Mouse (Mus musculus) lung, embryonic 16.5 days (tissue): ENCODE measurements around the gene Ndufc1. TPM values are rescaled to one million over a fixed set of nuclear protein-coding genes. Genes with fewer than 3 reads are reported as not detected.

ENCODE experiments used
- polyA plus RNA-seq: library from polyadenylated mRNA; unstranded; fragments of >200 nt; fragmentation: Nextera tagmentation; extraction: Ambion mirVana; gene quantifications from 2 replicates; pipeline ENCODE4 v1.2.1, GENCODE M21; 2015

The Ndufc1 gene
- polyA plus RNA-seq, 1 experiment from 2014 or later = 741 TPM

Other genes starting within 250 kb of the Ndufc1 start
- 5.3 and 5.6 TPM in 2 replicates for gene Noct, start 184.5 kb downstream of the Ndufc1 start, polyA plus RNA-seq
- 68.4 and 74.5 TPM in 2 replicates for gene Elf2, start 68.3 kb downstream of the Ndufc1 start, polyA plus RNA-seq
- gene Mgarp, start 12.2 kb downstream of the Ndufc1 start, polyA plus RNA-seq = 1.2 and 1.9 TPM in 2 replicates
- 30.0 and 32.2 TPM in 2 replicates for gene Naa15, start 6.2 kb upstream of the Ndufc1 start, polyA plus RNA-seq
- gene Rab33b, start 74.9 kb upstream of the Ndufc1 start, polyA plus RNA-seq = 24.7 and 26.6 TPM in 2 replicates
- 2.5 and 3.5 TPM in 2 replicates for gene Setd7, start 151.9 kb upstream of the Ndufc1 start, polyA plus RNA-seq